Mouse (Mus musculus): ENCODE data around the gene Tmem110.

DNA sequence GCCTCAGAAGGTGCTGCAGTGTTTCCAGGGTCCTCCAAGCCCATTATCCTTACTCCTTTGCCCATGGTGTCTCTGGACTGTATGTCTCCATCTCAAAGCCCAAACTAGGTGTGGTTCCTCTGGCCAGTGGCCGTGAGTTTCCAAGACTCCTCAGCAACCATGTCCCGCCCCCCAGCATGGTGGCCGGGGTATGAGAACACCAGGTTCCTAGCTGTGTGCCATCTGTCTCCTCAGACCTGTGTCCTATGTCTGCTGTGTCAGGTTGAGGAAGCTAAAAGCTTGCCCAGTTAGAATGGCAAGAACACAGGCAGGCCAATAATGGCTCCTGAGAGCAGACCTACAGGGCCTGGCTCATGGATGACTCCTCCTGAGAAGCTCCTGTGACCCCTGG, 56.3 kb downstream of the Tmem110 start:
- TF ChIP-seq POLR2A (IDR thresholded peaks at IDR 0.05; ENCODE audit: extremely low read depth, insufficient read depth, low read length) (no peak), CTCF (IDR thresholded peaks at IDR 0.05; ENCODE audit: low read depth, low read length) (no peak)

All from liver, adult 2 months (tissue).